Mouse (Mus musculus): Measurements from ENCODE around the gene Qtrt2.

The Qtrt2 gene

GRCm38 (mm10) chr16:43925001-43925558 is 1.5 kb downstream of the Qtrt2 start:
- DNase-seq (ENCODE audit: low read depth): no peak

- no peak for DNase-seq (ENCODE audit: low read depth)
Measured at GRCm38 (mm10) chr16:43922630-43923029, 4.0 kb downstream of the Qtrt2 start.

- no peak for DNase-seq (ENCODE audit: low read depth)
Measured at GRCm38 (mm10) chr16:43922024-43922423, 4.6 kb downstream of the Qtrt2 start.

- no peak for DNase-seq (ENCODE audit: low read depth)
Measured at GRCm38 (mm10) chr16:43918867-43919266, 7.7 kb downstream of the Qtrt2 start.

GRCm38 (mm10) chr16:43908881-43909280 is 17.7 kb downstream of the Qtrt2 start:
- no peak for DNase-seq (ENCODE audit: low read depth)

GRCm38 (mm10) chr16:43900571-43900970 is 26.0 kb downstream of the Qtrt2 start:
- no peak for DNase-seq (ENCODE audit: low read depth)

GRCm38 (mm10) chr16:43900138-43900537 is 26.5 kb downstream of the Qtrt2 start:
- DNase-seq (ENCODE audit: low read depth): no peak

- no peak for DNase-seq (ENCODE audit: low read depth)
Measured at GRCm38 (mm10) chr16:43894501-43894900, 32.1 kb downstream of the Qtrt2 start.

- DNase-seq (ENCODE audit: low read depth): no peak
Measured at GRCm38 (mm10) chr16:43890747-43891336, 35.8 kb downstream of the Qtrt2 start.

- DNase-seq (ENCODE audit: low read depth): no peak
Measured at GRCm38 (mm10) chr16:43890005-43890336, 36.6 kb downstream of the Qtrt2 start.

GRCm38 (mm10) chr16:43889208-43890004 is 37.2 kb downstream of the Qtrt2 start, which contains the start of gene Ccdc191:
Gene Ccdc191, plus strand, starts transcription at chr16:43889800.
- DNase-seq (ENCODE audit: low read depth): peak; percentile 99

- DNase-seq (ENCODE audit: low read depth): no peak
Measured at GRCm38 (mm10) chr16:43882329-43882728, 44.3 kb downstream of the Qtrt2 start.

- no peak for DNase-seq (ENCODE audit: low read depth)
Measured at GRCm38 (mm10) chr16:43881636-43882035, 45.0 kb downstream of the Qtrt2 start.

- DNase-seq (ENCODE audit: low read depth): no peak
Measured at GRCm38 (mm10) chr16:43879769-43880168, 46.8 kb downstream of the Qtrt2 start.

- no peak for DNase-seq (ENCODE audit: low read depth)
Measured at GRCm38 (mm10) chr16:43871419-43871818, 55.2 kb downstream of the Qtrt2 start.

- DNase-seq (ENCODE audit: low read depth): no peak
Measured at GRCm38 (mm10) chr16:43869805-43870204, 56.8 kb downstream of the Qtrt2 start.

GRCm38 (mm10) chr16:43860624-43861023 is 66.0 kb downstream of the Qtrt2 start:
- DNase-seq (ENCODE audit: low read depth): no peak

- no peak for DNase-seq (ENCODE audit: low read depth)
Measured at GRCm38 (mm10) chr16:43858941-43859476, 67.6 kb downstream of the Qtrt2 start.

- DNase-seq (ENCODE audit: low read depth): no peak
Measured at GRCm38 (mm10) chr16:43849839-43850238, 76.8 kb downstream of the Qtrt2 start.

- no peak for DNase-seq (ENCODE audit: low read depth)
Measured at GRCm38 (mm10) chr16:43841236-43841635, 85.4 kb downstream of the Qtrt2 start.

- DNase-seq (ENCODE audit: low read depth): no peak
Measured at GRCm38 (mm10) chr16:43831957-43832356, 94.7 kb downstream of the Qtrt2 start.

- no peak for DNase-seq (ENCODE audit: low read depth)
Measured at GRCm38 (mm10) chr16:43827492-43827891, 99.1 kb downstream of the Qtrt2 start.

GRCm38 (mm10) chr16:43818404-43818803 is 108.2 kb downstream of the Qtrt2 start:
- no peak for DNase-seq (ENCODE audit: low read depth)

Data from c-Kit-positive CD71-negative TER-119-negative erythroid progenitor cells, embryonic 14.5 days (primary cell).